Mouse (Mus musculus) hindbrain, postnatal 0 days (tissue): ENCODE data around the gene U2af1. TPM values are rescaled to one million over a fixed set of nuclear protein-coding genes. Genes with fewer than 3 reads are reported as not detected.

Source experiments
- ATAC-seq: fragments of 200-750 bp; cut with Nextera tagmentation; 2 replicates; pipeline ENCODE4 v1.8.0; 2017; ENCODE audit warnings: mild to moderate bottlenecking, moderate TSS enrichment, moderate library complexity
- DNase-seq: peaks from one replicate; pipeline ENCODE4 v3.0.0-alpha.2; 2015; ENCODE audit warnings: low spot score
- H3K27ac ChIP-seq: fragments of 300-500 bp; sonication (generic); 2 replicates; pipeline ENCODE4 v1.5.1; 2014; ENCODE audit warnings: mild to moderate bottlenecking
- H3K27me3 ChIP-seq: fragments of 300-500 bp; sonication (generic); 2 replicates; pipeline ENCODE4 v1.6.1; 2014; ENCODE audit warnings: low read length, mixed read lengths; ENCODE audit not compliant: insufficient read depth
- H3K36me3 ChIP-seq: fragments of 300-500 bp; sonication (generic); 2 replicates; pipeline ENCODE4 v1.6.1; 2014; ENCODE audit warnings: low read length, mixed read lengths; ENCODE audit not compliant: insufficient read depth
- H3K4me1 ChIP-seq: fragments of 300-500 bp; sonication (generic); 2 replicates; pipeline ENCODE4 v1.6.1; 2014; ENCODE audit warnings: antibody characterized with exemption, low read length, mixed read lengths; ENCODE audit not compliant: insufficient read depth
- H3K4me2 ChIP-seq: fragments of 300-500 bp; sonication (generic); 2 replicates; pipeline ENCODE4 v1.6.1; 2014; ENCODE audit warnings: low read depth, mild to moderate bottlenecking, low read length, moderate library complexity, mixed read lengths
- H3K4me3 ChIP-seq: fragments of 300-500 bp; sonication (generic); 2 replicates; pipeline ENCODE4 v1.5.1; 2014; ENCODE audit warnings: low read length
- H3K9ac ChIP-seq: fragments of 300-500 bp; sonication (generic); replicated peaks from 2 replicates; pipeline ENCODE4 v1.6.1; 2014; ENCODE audit warnings: mild to moderate bottlenecking, low read length, moderate library complexity, mixed read lengths
- H3K9me3 ChIP-seq: fragments of 300-500 bp; sonication (generic); 2 replicates; pipeline ENCODE4 v1.6.1; 2016; ENCODE audit warnings: low read length, mixed read lengths
- CTCF ChIP-seq: IDR thresholded peaks from 2 replicates; pipeline ENCODE4 v1.5.1; 2016; ENCODE audit warnings: antibody characterized with exemption, control low read depth, low read depth
- WGBS: fragments of 180-500 bp; shearing (Covaris S2); extraction: QIAGEN DNeasy Blood & Tissue Kit; methylation state at CpG from one replicate; pipeline ENCODE4 v1.1.7; 2014; 5-methylcytosine and 5-hydroxymethylcytosine counted together
- polyA plus RNA-seq: library from polyadenylated mRNA; unstranded; fragments of >200 nt; fragmentation: Nextera tagmentation; extraction: Ambion mirVana; gene quantifications from 2 replicates; pipeline ENCODE4 v1.2.1, GENCODE M21; 2015
- total RNA-seq: library from RNA; depleted of rRNA; stranded (reverse); fragments of >200 nt; gene quantifications from 2 replicates; pipeline ENCODE4 v1.2.3, GENCODE M21; 2014

Gene U2af1
- total and polyA plus RNA-seq, 2 experiments from 2014 or later, result 46.2 to 224 TPM

DNA sequence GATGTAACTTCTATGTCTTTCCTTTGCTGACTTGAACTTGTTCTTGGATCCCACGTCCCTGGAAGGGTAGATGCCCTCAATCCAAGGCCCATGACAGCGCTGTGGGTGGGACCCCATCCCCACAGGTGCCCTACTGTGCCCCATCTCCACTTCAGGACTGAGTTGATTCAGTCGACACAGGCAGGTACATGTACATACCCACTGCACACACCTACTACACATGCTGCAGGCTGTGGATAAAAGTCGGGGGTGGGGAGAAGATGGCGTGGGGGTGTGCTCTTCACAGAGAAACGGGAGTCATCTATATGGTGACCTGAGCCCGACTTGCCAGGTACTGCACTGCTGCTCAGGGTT lies 35.3 kb upstream of the U2af1 start:
- H3K4me2 ChIP-seq, result no peak overlapping the region
- TF ChIP-seq CTCF, result no peak
- no peak for DNase-seq
- ATAC-seq, result no peak
- 0 out of 2 replicates have a peak, but pooled peaks cover 5% of the 10 kb centered on the region for H3K27me3 ChIP-seq
- H3K9ac ChIP-seq, result no peak overlapping the region
- 0 out of 2 replicates have a peak, but pooled peaks cover 9% of the 10 kb centered on the region for H3K4me1 ChIP-seq
- H3K4me3 ChIP-seq, result no peak overlapping the region
- WGBS, result 76% methylated on average over 7 of the region's 7 CpGs
- H3K9me3 ChIP-seq, result no peaks in the 10 kb centered on the region
- H3K36me3 ChIP-seq, result no peaks in the 10 kb centered on the region
- H3K27ac ChIP-seq, result no peak overlapping the region

GRCm38 (mm10) chr17:31693330-31694022 lies 34.8 kb upstream of the U2af1 start:
- WGBS, result 1% methylated on average over 20 of the region's 20 CpGs
- peak; percentile 77 for DNase-seq

DNA sequence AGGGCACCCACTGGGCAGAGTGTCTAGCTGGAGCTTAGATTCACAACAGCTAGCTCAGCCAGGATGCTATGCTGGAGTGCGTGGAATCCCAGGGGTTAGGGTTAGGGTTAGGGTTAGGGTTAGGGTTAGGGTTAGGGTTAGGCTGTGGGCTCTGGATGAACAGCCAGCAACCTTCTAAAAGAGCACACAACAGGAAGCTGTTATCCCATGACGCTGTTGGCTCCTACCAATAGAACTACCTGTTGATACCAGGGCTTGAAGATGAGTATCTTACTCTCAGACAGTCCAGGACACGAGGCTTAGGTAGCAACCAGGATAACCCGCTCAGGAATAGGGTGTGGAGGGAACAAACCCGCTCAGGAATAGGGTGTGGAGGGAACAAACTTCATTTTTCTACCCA lies 34.2 kb upstream of the U2af1 start:
- Histone ChIP-seq H3K4me2 (no peak overlapping the region), H3K4me3 (no peak overlapping the region), H3K4me1 (no peaks in the 10 kb centered on the region), H3K9ac (no peak overlapping the region), H3K27ac (no peak overlapping the region), H3K36me3 (no peaks in the 10 kb centered on the region), H3K27me3 (0 out of 2 replicates have a peak, but pooled peaks cover 5% of the 10 kb centered on the region), H3K9me3 (no peaks in the 10 kb centered on the region)
- ATAC-seq, result peak; percentile 19; the same call in 1 of the 2 replicates
- WGBS, result 38% methylated on average over 5 of the region's 5 CpGs
- TF ChIP-seq CTCF, result no peak
- DNase-seq, result no peak

More at GRCm38 (mm10) chr17:31693330-31694022, 34.8 kb upstream of the U2af1 start:
- H3K9me3 ChIP-seq, result no peaks in the 10 kb centered on the region
- H3K9ac ChIP-seq, result no peak overlapping the region
- H3K27me3 ChIP-seq, result 0 out of 2 replicates have a peak, but pooled peaks cover 5% of the 10 kb centered on the region
- H3K36me3 ChIP-seq, result no peaks in the 10 kb centered on the region
- no peak overlapping the region for H3K27ac ChIP-seq
- H3K4me2 ChIP-seq, result peak overlapping the region; percentile 26; the same call in 1 of the 2 replicates
- H3K4me3 ChIP-seq, result no peak overlapping the region
- 0 out of 2 replicates have a peak, but pooled peaks cover 4% of the 10 kb centered on the region for H3K4me1 ChIP-seq
- TF ChIP-seq CTCF, result peak; percentile 82
- peak; percentile 71; the same call in 1 of the 2 replicates for ATAC-seq

GRCm38 (mm10) chr17:31689606-31690005 lies 30.9 kb upstream of the U2af1 start:
- whole genome bisulfite sequencing, result 68% methylated on average over 1 of the region's 1 CpGs
- peaks cover 10% of the 10 kb centered on the region; the same call in 1 of the 2 replicates for H3K4me1 ChIP-seq
- DNase-seq, result no peak
- no peak overlapping the region for H3K9ac ChIP-seq
- no peak for ATAC-seq
- no peaks in the 10 kb centered on the region for H3K36me3 ChIP-seq
- 0 out of 2 replicates have a peak, but pooled peaks cover 5% of the 10 kb centered on the region for H3K27me3 ChIP-seq
- no peak overlapping the region for H3K4me2 ChIP-seq
- no peak for TF ChIP-seq CTCF
- H3K4me3 ChIP-seq, result no peak overlapping the region
- no peaks in the 10 kb centered on the region for H3K9me3 ChIP-seq
- no peak overlapping the region for H3K27ac ChIP-seq

DNA sequence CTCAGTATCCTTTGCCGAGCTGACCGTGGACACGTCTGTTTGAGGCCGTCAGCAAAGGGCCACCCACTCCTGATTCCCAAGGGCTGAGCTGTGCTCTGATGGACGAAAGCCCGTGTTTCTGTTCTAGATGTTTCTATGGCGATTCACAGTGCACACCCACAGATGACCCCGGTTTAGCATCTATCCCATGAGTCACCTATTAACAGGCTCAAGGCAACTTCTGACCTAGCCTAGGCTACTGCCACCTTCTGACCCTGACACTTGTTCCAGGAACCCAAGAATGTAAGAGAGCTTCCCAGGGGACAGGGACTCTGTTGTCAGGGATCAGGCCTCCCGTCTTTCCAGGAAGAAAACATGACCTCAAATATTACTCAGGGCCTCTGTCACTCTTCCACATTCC lies 29.4 kb upstream of the U2af1 start:
- no peak overlapping the region for H3K4me3 ChIP-seq
- no peaks in the 10 kb centered on the region for H3K36me3 ChIP-seq
- H3K4me1 ChIP-seq, result peaks cover 10% of the 10 kb centered on the region; the same call in 1 of the 2 replicates
- no peaks in the 10 kb centered on the region for H3K9me3 ChIP-seq
- 74% methylated on average over 9 of the region's 9 CpGs for WGBS
- no peak for TF ChIP-seq CTCF
- H3K9ac ChIP-seq, result no peak overlapping the region
- no peak overlapping the region for H3K27ac ChIP-seq
- DNase-seq (no peak), ATAC-seq (no peak)
- H3K27me3 ChIP-seq, result 0 out of 2 replicates have a peak, but pooled peaks cover 8% of the 10 kb centered on the region
- no peak overlapping the region for H3K4me2 ChIP-seq

DNA sequence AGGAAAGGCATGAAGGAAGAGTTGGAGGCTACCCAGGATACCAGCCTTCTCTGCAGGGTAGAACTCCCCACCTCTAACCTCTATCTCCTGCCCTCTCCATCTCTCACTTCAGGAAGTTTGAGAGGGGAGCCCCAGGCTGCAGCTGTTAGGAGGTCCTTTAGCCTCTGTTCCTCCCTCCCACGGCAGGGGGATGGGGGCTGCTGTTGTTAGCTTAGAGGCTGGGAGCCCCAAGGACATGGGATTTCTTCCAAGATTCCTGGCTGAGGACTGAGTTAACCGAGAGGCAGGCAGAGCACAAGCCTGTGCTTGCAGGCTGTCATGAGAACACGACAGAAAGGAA lies 27.5 kb upstream of the U2af1 start:
- TF ChIP-seq CTCF, result no peak
- Histone ChIP-seq H3K4me2 (no peak overlapping the region), H3K9ac (peak overlapping the region; percentile 28; the same call in 1 of the 2 replicates), H3K27ac (peak overlapping the region; percentile 72; the same call in 1 of the 2 replicates), H3K9me3 (no peaks in the 10 kb centered on the region), H3K36me3 (no peaks in the 10 kb centered on the region), H3K4me1 (peaks cover 10% of the 10 kb centered on the region; the same call in 1 of the 2 replicates), H3K27me3 (0 out of 2 replicates have a peak, but pooled peaks cover 3% of the 10 kb centered on the region), H3K4me3 (no peak overlapping the region)
- WGBS, result 24% methylated on average over 3 of the region's 3 CpGs
- 0 out of 2 replicates have a peak, but pooled peaks have one; percentile 22 for ATAC-seq
- DNase-seq, result peak; percentile 25
